Mouse (Mus musculus): Measurements from ENCODE around the gene Gtpbp6. TPM values are rescaled to one million over a fixed set of nuclear protein-coding genes. Genes with fewer than 3 reads are reported as not detected.
"Not testable (repeated sequence)": the region's sequence is repeated elsewhere in the genome, so short reads cannot be mapped to it uniquely, and the experiment has no call there.

Gene Gtpbp6
- polyA plus RNA-seq, 1 experiment, result 60.5 TPM

GRCm38 (mm10) chr5:110137816-110138215 lies 29.8 kb upstream of the Gtpbp6 start:
- no peak overlapping the region for H3K4me3 ChIP-seq
- H3ac ChIP-seq (ENCODE audit: control insufficient read depth, insufficient read length), result no peak overlapping the region
- H3K4me2 ChIP-seq (ENCODE audit: low read depth), result no peak overlapping the region
- H3K79me2 ChIP-seq (ENCODE audit: control insufficient read depth, insufficient read depth), result peaks cover 12% of the 10 kb centered on the region
- no peaks in the 10 kb centered on the region for H3K36me3 ChIP-seq (ENCODE audit: control insufficient read depth, insufficient read depth)
- no peak for TF ChIP-seq E2F4 (IDR thresholded peaks at IDR 0.05; ENCODE audit: insufficient read depth)
- TF ChIP-seq POLR2AphosphoS2 (IDR thresholded peaks at IDR 0.05; ENCODE audit: insufficient read length, low read depth), result no peak
- no peak for TF ChIP-seq TCF3 (IDR thresholded peaks at IDR 0.05; ENCODE audit: insufficient read length, low read depth)
- TF ChIP-seq MYOD1 (IDR thresholded peaks at IDR 0.05; ENCODE audit: control insufficient read depth in 1 of 3, insufficient read length in 2 of 3, low read depth in 2 of 3), result no peak
- no peak for TF ChIP-seq CEBPB (IDR thresholded peaks at IDR 0.05; ENCODE audit: insufficient read depth, poor library complexity, severe bottlenecking)
- no peak for TF ChIP-seq SRF (IDR thresholded peaks at IDR 0.05; ENCODE audit: control insufficient read depth, insufficient read length, low read depth)
- no peak for TF ChIP-seq MYOG (IDR thresholded peaks at IDR 0.05; ENCODE audit: control insufficient read depth in 1 of 3, insufficient read depth in 1 of 3, insufficient read length in 2 of 3, low read depth in 2 of 3)
- TF ChIP-seq REST (IDR thresholded peaks at IDR 0.05; ENCODE audit: insufficient read depth, insufficient read length), result no peak
- H3K27me3 ChIP-seq (ENCODE audit: control insufficient read depth, insufficient read depth, insufficient read length), result no peaks in the 10 kb centered on the region

GRCm38 (mm10) chr5:110136087-110136464 lies 28.1 kb upstream of the Gtpbp6 start:
- no peaks in the 10 kb centered on the region for H3K27me3 ChIP-seq (ENCODE audit: control insufficient read depth, insufficient read depth, insufficient read length)
- peak overlapping the region; percentile 26 for H3ac ChIP-seq (ENCODE audit: control insufficient read depth, insufficient read length)
- peak overlapping the region; percentile 67 for H3K4me2 ChIP-seq (ENCODE audit: low read depth)
- peaks cover 12% of the 10 kb centered on the region for H3K79me2 ChIP-seq (ENCODE audit: control insufficient read depth, insufficient read depth)
- H3K36me3 ChIP-seq (ENCODE audit: control insufficient read depth, insufficient read depth), result no peaks in the 10 kb centered on the region
- H3K4me3 ChIP-seq, result peak overlapping the region; percentile 69
- TF ChIP-seq MYOD1 (IDR thresholded peaks at IDR 0.05; ENCODE audit: control insufficient read depth in 1 of 3, insufficient read length in 2 of 3, low read depth in 2 of 3) (no peak), REST (IDR thresholded peaks at IDR 0.05; ENCODE audit: insufficient read depth, insufficient read length) (no peak), MYOG (IDR thresholded peaks at IDR 0.05; ENCODE audit: control insufficient read depth in 1 of 3, insufficient read depth in 1 of 3, insufficient read length in 2 of 3, low read depth in 2 of 3) (no peak), MAX (IDR thresholded peaks at IDR 0.05; ENCODE audit: low read depth) (no peak), USF1 (IDR thresholded peaks at IDR 0.05; ENCODE audit: low read depth) (no peak), TCF3 (IDR thresholded peaks at IDR 0.05; ENCODE audit: insufficient read length, low read depth) (no peak), POLR2A (IDR thresholded peaks at IDR 0.05; ENCODE audit: insufficient read length, low read depth) (no peak), SRF (IDR thresholded peaks at IDR 0.05; ENCODE audit: control insufficient read depth, insufficient read length, low read depth) (no peak), E2F4 (IDR thresholded peaks at IDR 0.05; ENCODE audit: insufficient read depth) (no peak), CEBPB (IDR thresholded peaks at IDR 0.05; ENCODE audit: insufficient read depth, poor library complexity, severe bottlenecking) (no peak), TCF12 (IDR thresholded peaks at IDR 0.05; ENCODE audit: insufficient read depth, poor library complexity, severe bottlenecking) (no peak), POLR2AphosphoS2 (IDR thresholded peaks at IDR 0.05; ENCODE audit: insufficient read length, low read depth) (no peak)

GRCm38 (mm10) chr5:110135293-110136086 lies 27.5 kb upstream of the Gtpbp6 start, which contains the start of gene Chfr:
Chfr (plus strand) TSS chr5:110135842.
- Histone ChIP-seq H3K4me3 (peak within 1 kb of the TSS; percentile 69), H3K27me3 (ENCODE audit: control insufficient read depth, insufficient read depth, insufficient read length) (no peaks in the 10 kb centered on the region)

GRCm38 (mm10) chr5:110122380-110122779 lies 14.4 kb upstream of the Gtpbp6 start:
- H3ac ChIP-seq (ENCODE audit: control insufficient read depth, insufficient read length); H3K27me3 ChIP-seq (ENCODE audit: control insufficient read depth, insufficient read depth, insufficient read length); H3K79me2 ChIP-seq (ENCODE audit: control insufficient read depth, insufficient read depth); H3K36me3 ChIP-seq (ENCODE audit: control insufficient read depth, insufficient read depth); H3K4me3 ChIP-seq; H3K4me2 ChIP-seq (ENCODE audit: low read depth): not testable (repeated sequence)

More at GRCm38 (mm10) chr5:110135293-110136086, 27.5 kb upstream of the Gtpbp6 start, which contains the start of gene Chfr:
- Histone ChIP-seq H3K79me2 (ENCODE audit: control insufficient read depth, insufficient read depth) (peaks cover 12% of the 10 kb centered on the region), H3K4me2 (ENCODE audit: low read depth) (peak within 1 kb of the TSS; percentile 82), H3ac (ENCODE audit: control insufficient read depth, insufficient read length) (peak within 1 kb of the TSS; percentile 26), H3K36me3 (ENCODE audit: control insufficient read depth, insufficient read depth) (no peaks in the 10 kb centered on the region)
- TF ChIP-seq REST (IDR thresholded peaks at IDR 0.05; ENCODE audit: insufficient read depth, insufficient read length) (no peak), USF1 (IDR thresholded peaks at IDR 0.05; ENCODE audit: low read depth) (no peak), POLR2A (IDR thresholded peaks at IDR 0.05; ENCODE audit: insufficient read length, low read depth) (peak; percentile 82), MYOD1 (IDR thresholded peaks at IDR 0.05; ENCODE audit: control insufficient read depth in 1 of 3, insufficient read length in 2 of 3, low read depth in 2 of 3) (peak in 1 of 3 experiments; percentile 56), TCF3 (IDR thresholded peaks at IDR 0.05; ENCODE audit: insufficient read length, low read depth) (no peak), MYOG (IDR thresholded peaks at IDR 0.05; ENCODE audit: control insufficient read depth in 1 of 3, insufficient read depth in 1 of 3, insufficient read length in 2 of 3, low read depth in 2 of 3) (peak in 1 of 3 experiments; percentile 49), CEBPB (IDR thresholded peaks at IDR 0.05; ENCODE audit: insufficient read depth, poor library complexity, severe bottlenecking) (no peak), SRF (IDR thresholded peaks at IDR 0.05; ENCODE audit: control insufficient read depth, insufficient read length, low read depth) (peak; percentile 98), MAX (IDR thresholded peaks at IDR 0.05; ENCODE audit: low read depth) (no peak), TCF12 (IDR thresholded peaks at IDR 0.05; ENCODE audit: insufficient read depth, poor library complexity, severe bottlenecking) (no peak), POLR2AphosphoS2 (IDR thresholded peaks at IDR 0.05; ENCODE audit: insufficient read length, low read depth) (peak; percentile 89), E2F4 (IDR thresholded peaks at IDR 0.05; ENCODE audit: insufficient read depth) (no peak)

GRCm38 (mm10) chr5:110109991-110110441 lies 2.0 kb upstream of the Gtpbp6 start, which contains the start of gene Zfp605:
Zfp605 (plus strand) TSS chr5:110110092.
- H3K4me2 ChIP-seq (ENCODE audit: low read depth), result peak within 1 kb of the TSS; percentile 74
- H3K36me3 ChIP-seq (ENCODE audit: control insufficient read depth, insufficient read depth), result peaks cover 6% of the 10 kb centered on the region
- H3K79me2 ChIP-seq (ENCODE audit: control insufficient read depth, insufficient read depth), result peaks cover 17% of the 10 kb centered on the region
- peak within 1 kb of the TSS; percentile 38 for H3K4me3 ChIP-seq
- TF ChIP-seq POLR2AphosphoS2 (IDR thresholded peaks at IDR 0.05; ENCODE audit: insufficient read length, low read depth) (peak; percentile 42), TCF12 (IDR thresholded peaks at IDR 0.05; ENCODE audit: insufficient read depth, poor library complexity, severe bottlenecking) (no peak), MYOD1 (IDR thresholded peaks at IDR 0.05; ENCODE audit: control insufficient read depth in 1 of 3, insufficient read length in 2 of 3, low read depth in 2 of 3) (peak; percentile 75 to 93 (median 89)), MYOG (IDR thresholded peaks at IDR 0.05; ENCODE audit: control insufficient read depth in 1 of 3, insufficient read depth in 1 of 3, insufficient read length in 2 of 3, low read depth in 2 of 3) (peak; percentile 18 to 80 (median 69)), POLR2A (IDR thresholded peaks at IDR 0.05; ENCODE audit: insufficient read length, low read depth) (peak; percentile 53)
- no peak within 1 kb of the TSS for H3ac ChIP-seq (ENCODE audit: control insufficient read depth, insufficient read length)
- H3K27me3 ChIP-seq (ENCODE audit: control insufficient read depth, insufficient read depth, insufficient read length), result no peaks in the 10 kb centered on the region

All from myocyte (in vitro differentiated cells).